Mouse (Mus musculus) stomach, postnatal 0 days (tissue): Measurements from ENCODE around the gene Camp. TPM values are rescaled to one million over a fixed set of nuclear protein-coding genes. Genes with fewer than 3 reads are reported as not detected.

ENCODE experiments used
- ATAC-seq: fragments of 200-750 bp; cut with Nextera tagmentation; 2 replicates; pipeline ENCODE4 v1.8.0; 2017; ENCODE audit not compliant: low FRiP score, low TSS enrichment
- DNase-seq: peaks from one replicate; pipeline ENCODE4 v3.0.0-alpha.2; 2016; ENCODE audit warnings: low spot score
- H3K27ac ChIP-seq: fragments of 300-500 bp; sonication (generic); replicated peaks from 2 replicates; pipeline ENCODE4 v1.5.1; 2014; ENCODE audit warnings: mild to moderate bottlenecking, control low read depth
- H3K27me3 ChIP-seq: fragments of 300-500 bp; sonication (generic); 2 replicates; pipeline ENCODE4 v1.6.1; 2014; ENCODE audit warnings: low read length; ENCODE audit not compliant: control insufficient read depth, insufficient read depth
- H3K36me3 ChIP-seq: fragments of 300-500 bp; sonication (generic); 2 replicates; pipeline ENCODE4 v1.6.1; 2014; ENCODE audit warnings: low read length, mixed read lengths; ENCODE audit not compliant: control insufficient read depth, insufficient read depth
- H3K4me1 ChIP-seq: fragments of 300-500 bp; sonication (generic); replicated peaks from 2 replicates; pipeline ENCODE4 v1.6.1; 2014; ENCODE audit warnings: antibody characterized with exemption; ENCODE audit not compliant: control insufficient read depth, insufficient read depth
- H3K4me2 ChIP-seq: fragments of 300-500 bp; sonication (generic); replicated peaks from 2 replicates; pipeline ENCODE4 v1.6.1; 2014; ENCODE audit warnings: low read depth, mild to moderate bottlenecking, control low read depth, moderate library complexity
- H3K4me3 ChIP-seq: fragments of 300-500 bp; sonication (generic); 2 replicates; pipeline ENCODE4 v1.5.1; 2014; ENCODE audit warnings: low read depth, low read length, control low read depth
- H3K9ac ChIP-seq: fragments of 300-500 bp; sonication (generic); 2 replicates; pipeline ENCODE4 v1.6.1; 2014; ENCODE audit warnings: mild to moderate bottlenecking, low read length, control low read depth, mixed read lengths
- H3K9me3 ChIP-seq: fragments of 300-500 bp; sonication (generic); 2 replicates; pipeline ENCODE4 v1.6.1; 2016; ENCODE audit warnings: low read length; ENCODE audit not compliant: control insufficient read depth
- CTCF ChIP-seq: IDR thresholded peaks from 2 replicates; pipeline ENCODE4 v1.5.1; 2016; ENCODE audit warnings: antibody characterized with exemption, low read depth, mild to moderate bottlenecking, moderate library complexity
- EP300 ChIP-seq: optimal IDR thresholded peaks from 2 replicates; pipeline ENCODE3; 2016; ENCODE audit warnings: antibody characterized with exemption
- WGBS: fragments of 180-500 bp; shearing (Covaris S2); extraction: QIAGEN DNeasy Blood & Tissue Kit; methylation state at CpG from one replicate; pipeline ENCODE4 v1.1.7; 2014; 5-methylcytosine and 5-hydroxymethylcytosine counted together
- polyA plus RNA-seq: library from polyadenylated mRNA; unstranded; fragments of >200 nt; fragmentation: Nextera tagmentation; extraction: Ambion mirVana; gene quantifications from 2 replicates; pipeline ENCODE4 v1.2.1, GENCODE M21; 2015

The Camp gene
- polyA plus RNA-seq, 1 experiment from 2014 or later: 1.5 TPM

- no peaks in the 10 kb centered on the region for H3K4me1 ChIP-seq
- TF ChIP-seq CTCF (no peak), EP300 (no peak)
Observed at GRCm38 (mm10) chr9:109863085-109863484, 13.7 kb upstream of the Camp start.

GRCm38 (mm10) chr9:109862397-109863044 is 13.1 kb upstream of the Camp start:
- H3K27ac ChIP-seq: no peak overlapping the region
- ATAC-seq (0 out of 2 replicates have a peak, but pooled peaks have one; percentile 61), DNase-seq (peak; percentile 80)
- H3K4me2 ChIP-seq: peak overlapping the region; percentile 31; the same call in 1 of the 2 replicates
- H3K4me3 ChIP-seq: no peak overlapping the region
- H3K9me3 ChIP-seq: no peaks in the 10 kb centered on the region
- no peaks in the 10 kb centered on the region for H3K36me3 ChIP-seq
- TF ChIP-seq CTCF (peak; percentile 95), EP300 (no peak)
- no peaks in the 10 kb centered on the region for H3K27me3 ChIP-seq
- no peak overlapping the region for H3K9ac ChIP-seq
- WGBS: 13% methylated on average over 20 of the region's 20 CpGs
- H3K4me1 ChIP-seq: no peaks in the 10 kb centered on the region

More at GRCm38 (mm10) chr9:109863085-109863484, 13.7 kb upstream of the Camp start:
- WGBS: 44% methylated on average over 3 of the region's 3 CpGs
- no peak overlapping the region for H3K9ac ChIP-seq
- H3K27me3 ChIP-seq: no peaks in the 10 kb centered on the region
- no peak overlapping the region for H3K4me3 ChIP-seq
- no peak overlapping the region for H3K27ac ChIP-seq
- H3K36me3 ChIP-seq: no peaks in the 10 kb centered on the region
- no peaks in the 10 kb centered on the region for H3K9me3 ChIP-seq
- no peak overlapping the region for H3K4me2 ChIP-seq
- DNase-seq (no peak), ATAC-seq (no peak)

GRCm38 (mm10) chr9:109855947-109856346 is 6.5 kb upstream of the Camp start:
- Histone ChIP-seq H3K36me3 (no peaks in the 10 kb centered on the region), H3K9ac (no peak overlapping the region), H3K4me1 (no peaks in the 10 kb centered on the region), H3K4me3 (no peak overlapping the region), H3K9me3 (no peaks in the 10 kb centered on the region), H3K27ac (no peak overlapping the region), H3K27me3 (no peaks in the 10 kb centered on the region), H3K4me2 (no peak overlapping the region)
- TF ChIP-seq CTCF: no peak
- TF ChIP-seq EP300: no peak
- no peak for DNase-seq
- ATAC-seq: no peak
- WGBS: 61% methylated on average over 6 of the region's 6 CpGs

- Histone ChIP-seq H3K4me3 (no peak overlapping the region), H3K36me3 (no peaks in the 10 kb centered on the region), H3K27me3 (no peaks in the 10 kb centered on the region), H3K4me1 (peaks cover 4% of the 10 kb centered on the region; the same call in 1 of the 2 replicates), H3K27ac (no peak overlapping the region), H3K4me2 (no peak overlapping the region), H3K9ac (no peak overlapping the region), H3K9me3 (no peaks in the 10 kb centered on the region)
- TF ChIP-seq CTCF (no peak), EP300 (no peak)
- DNase-seq (no peak), ATAC-seq (no peak)
- WGBS: 80% methylated on average over 2 of the region's 2 CpGs
Observed at GRCm38 (mm10) chr9:109854341-109854740, 4.9 kb upstream of the Camp start.

GRCm38 (mm10) chr9:109850099-109850498 is 682 bp upstream of the Camp start:
- H3K4me2 ChIP-seq: no peak overlapping the region
- H3K4me3 ChIP-seq: no peak overlapping the region
- no peak overlapping the region for H3K27ac ChIP-seq
- H3K27me3 ChIP-seq: no peaks in the 10 kb centered on the region
- 90% methylated on average over 5 of the region's 5 CpGs for WGBS
- TF ChIP-seq EP300 (no peak), CTCF (no peak)
- no peaks in the 10 kb centered on the region for H3K36me3 ChIP-seq
- no peak overlapping the region for H3K9ac ChIP-seq
- peaks cover 4% of the 10 kb centered on the region; the same call in 1 of the 2 replicates for H3K4me1 ChIP-seq
- no peak for DNase-seq
- ATAC-seq: no peak
- no peaks in the 10 kb centered on the region for H3K9me3 ChIP-seq

- H3K4me3 ChIP-seq: peak overlapping the region; percentile 66
- ATAC-seq (peak; percentile 36), DNase-seq (no peak)
- H3K4me2 ChIP-seq: peak overlapping the region; percentile 91
- H3K36me3 ChIP-seq: no peaks in the 10 kb centered on the region
- H3K27ac ChIP-seq: peak overlapping the region; percentile 50; the same call in 1 of the 2 replicates
- peak overlapping the region; percentile 71 for H3K9ac ChIP-seq
- no peaks in the 10 kb centered on the region for H3K9me3 ChIP-seq
- no peaks in the 10 kb centered on the region for H3K27me3 ChIP-seq
- WGBS: 7% methylated on average over 6 of the region's 6 CpGs
- no peak for TF ChIP-seq EP300
- no peak for TF ChIP-seq CTCF
- H3K4me1 ChIP-seq: no peaks in the 10 kb centered on the region
Observed at GRCm38 (mm10) chr9:109833088-109833412, 16.4 kb downstream of the Camp start.
